Mouse (Mus musculus) kidney, embryonic 14.5 days (tissue): ENCODE results near the gene Wnt4. TPM values are rescaled to one million over a fixed set of nuclear protein-coding genes. Genes with fewer than 3 reads are reported as not detected.
A peak's percentile ranks its signal among the peaks of the same experiment; 100 is the strongest.

Experiments
- ATAC-seq: fragments of 200-750 bp; cut with Nextera tagmentation; 2 replicates; pipeline ENCODE4 v1.8.0; 2017; ENCODE audit warnings: moderate number of reproducible peaks, mild to moderate bottlenecking, moderate TSS enrichment, moderate library complexity; ENCODE audit not compliant: low FRiP score, low TSS enrichment
- H3K27ac ChIP-seq: fragments of 300-500 bp; sonication (generic); 2 replicates; pipeline ENCODE4 v1.5.1; 2014; ENCODE audit warnings: low read depth, mild to moderate bottlenecking, low read length, moderate library complexity, mixed read lengths
- H3K27me3 ChIP-seq: fragments of 300-500 bp; sonication (generic); 2 replicates; pipeline ENCODE4 v1.6.1; 2014; ENCODE audit warnings: mild to moderate bottlenecking, low read length; ENCODE audit not compliant: control insufficient read depth, insufficient read depth
- H3K36me3 ChIP-seq: fragments of 300-500 bp; sonication (generic); 2 replicates; pipeline ENCODE4 v1.6.1; 2014; ENCODE audit warnings: low read length, mixed read lengths; ENCODE audit not compliant: control insufficient read depth, insufficient read depth
- H3K4me1 ChIP-seq: fragments of 300-500 bp; sonication (generic); 2 replicates; pipeline ENCODE4 v1.6.1; 2014; ENCODE audit warnings: low read length, mixed read lengths; ENCODE audit not compliant: control insufficient read depth, insufficient read depth
- H3K4me2 ChIP-seq: fragments of 300-500 bp; sonication (generic); replicated peaks from 2 replicates; pipeline ENCODE4 v1.6.1; 2014; ENCODE audit warnings: low read depth, mild to moderate bottlenecking, low read length
- H3K4me3 ChIP-seq: fragments of 300-500 bp; sonication (generic); 2 replicates; pipeline ENCODE4 v1.5.1; 2014; ENCODE audit warnings: mild to moderate bottlenecking, low read length
- H3K9ac ChIP-seq: fragments of 300-500 bp; sonication (generic); 2 replicates; pipeline ENCODE4 v1.6.1; 2014; ENCODE audit warnings: low read depth, mild to moderate bottlenecking, low read length, moderate library complexity
- H3K9me3 ChIP-seq: fragments of 300-500 bp; sonication (generic); 2 replicates; pipeline ENCODE4 v1.6.1; 2016; ENCODE audit warnings: low read length; ENCODE audit not compliant: control insufficient read depth
- WGBS: fragments of 180-500 bp; shearing (Covaris S2); extraction: QIAGEN DNeasy Blood & Tissue Kit; methylation state at CpG from one replicate; pipeline ENCODE4 v1.1.7; 2014; 5-methylcytosine and 5-hydroxymethylcytosine counted together
- polyA plus RNA-seq: library from polyadenylated mRNA; unstranded; fragments of >200 nt; fragmentation: Nextera tagmentation; extraction: Ambion mirVana; gene quantifications from 2 replicates; pipeline ENCODE4 v1.2.1, GENCODE M21; 2014

Gene Wnt4
- polyA plus RNA-seq, 1 experiment from 2014 or later, result 16.0 TPM

- no peak for ATAC-seq
- Histone ChIP-seq H3K4me1 (peaks cover 20% of the 10 kb centered on the region), H3K27me3 (peaks cover 36% of the 10 kb centered on the region), H3K9ac (no peak overlapping the region), H3K36me3 (no peaks in the 10 kb centered on the region), H3K4me2 (0 out of 2 replicates have a peak overlapping the region, but pooled peaks have one; percentile 25), H3K27ac (0 out of 2 replicates have a peak overlapping the region, but pooled peaks have one; percentile 8), H3K4me3 (no peak overlapping the region), H3K9me3 (no peaks in the 10 kb centered on the region)
- 8% methylated on average over 4 of the region's 4 CpGs for WGBS
Measured at GRCm38 (mm10) chr4:137283407-137283732, 6.1 kb downstream of the Wnt4 start.

- 0 out of 2 replicates have a peak, but pooled peaks have one; percentile 15 for ATAC-seq
- H3K4me2 ChIP-seq, result no peak overlapping the region
- H3K27me3 ChIP-seq, result peaks cover 13% of the 10 kb centered on the region
- no peak overlapping the region for H3K9ac ChIP-seq
- no peak overlapping the region for H3K4me3 ChIP-seq
- H3K36me3 ChIP-seq, result no peaks in the 10 kb centered on the region
- 64% methylated on average over 15 of the region's 15 CpGs for WGBS
- H3K27ac ChIP-seq, result no peak overlapping the region
- no peaks in the 10 kb centered on the region for H3K9me3 ChIP-seq
- H3K4me1 ChIP-seq, result peaks cover 12% of the 10 kb centered on the region
Measured at GRCm38 (mm10) chr4:137285876-137286661, 8.8 kb downstream of the Wnt4 start.

- Histone ChIP-seq H3K4me3 (no peak overlapping the region), H3K27ac (no peak overlapping the region), H3K9ac (no peak overlapping the region), H3K36me3 (no peaks in the 10 kb centered on the region), H3K4me2 (no peak overlapping the region), H3K27me3 (peaks cover 8% of the 10 kb centered on the region), H3K4me1 (peaks cover 12% of the 10 kb centered on the region), H3K9me3 (no peaks in the 10 kb centered on the region)
- ATAC-seq, result peak; percentile 46; the same call in 1 of the 2 replicates
- WGBS, result 35% methylated on average over 8 of the region's 8 CpGs
Measured at GRCm38 (mm10) chr4:137286662-137286953, 9.3 kb downstream of the Wnt4 start.

GRCm38 (mm10) chr4:137287206-137287605 is 9.9 kb downstream of the Wnt4 start:
- no peak overlapping the region for H3K4me2 ChIP-seq
- no peak for ATAC-seq

GRCm38 (mm10) chr4:137287818-137288217 is 10.5 kb downstream of the Wnt4 start:
- H3K4me3 ChIP-seq, result no peak overlapping the region
- WGBS, result 5% methylated on average over 4 of the region's 4 CpGs

More at GRCm38 (mm10) chr4:137287206-137287605, 9.9 kb downstream of the Wnt4 start:
- peaks cover 11% of the 10 kb centered on the region for H3K4me1 ChIP-seq
- 67% methylated on average over 13 of the region's 13 CpGs for WGBS
- no peak overlapping the region for H3K27ac ChIP-seq
- H3K9me3 ChIP-seq, result no peaks in the 10 kb centered on the region
- no peaks in the 10 kb centered on the region for H3K36me3 ChIP-seq
- peaks cover 3% of the 10 kb centered on the region; the same call in 1 of the 2 replicates for H3K27me3 ChIP-seq
- no peak overlapping the region for H3K4me3 ChIP-seq
- no peak overlapping the region for H3K9ac ChIP-seq

GRCm38 (mm10) chr4:137289701-137290100 is 12.4 kb downstream of the Wnt4 start:
- Histone ChIP-seq H3K4me1 (peaks cover 4% of the 10 kb centered on the region; the same call in 1 of the 2 replicates), H3K36me3 (no peaks in the 10 kb centered on the region), H3K27me3 (no peaks in the 10 kb centered on the region), H3K27ac (no peak overlapping the region), H3K9me3 (no peaks in the 10 kb centered on the region), H3K4me2 (no peak overlapping the region), H3K9ac (no peak overlapping the region), H3K4me3 (no peak overlapping the region)
- ATAC-seq, result no peak
- WGBS, result 89% methylated on average over 6 of the region's 6 CpGs

More at GRCm38 (mm10) chr4:137287818-137288217, 10.5 kb downstream of the Wnt4 start:
- Histone ChIP-seq H3K9ac (no peak overlapping the region), H3K27me3 (peaks cover 3% of the 10 kb centered on the region; the same call in 1 of the 2 replicates), H3K4me1 (peaks cover 5% of the 10 kb centered on the region), H3K9me3 (no peaks in the 10 kb centered on the region), H3K27ac (no peak overlapping the region), H3K36me3 (no peaks in the 10 kb centered on the region), H3K4me2 (no peak overlapping the region)
- peak; percentile 12; the same call in 1 of the 2 replicates for ATAC-seq

GRCm38 (mm10) chr4:137290250-137290649 is 13.0 kb downstream of the Wnt4 start:
- Histone ChIP-seq H3K4me2 (no peak overlapping the region), H3K27me3 (no peaks in the 10 kb centered on the region), H3K4me3 (no peak overlapping the region), H3K4me1 (peaks cover 4% of the 10 kb centered on the region; the same call in 1 of the 2 replicates), H3K9me3 (no peaks in the 10 kb centered on the region), H3K9ac (no peak overlapping the region), H3K27ac (no peak overlapping the region), H3K36me3 (peaks cover 3% of the 10 kb centered on the region; the same call in 1 of the 2 replicates)
- ATAC-seq, result no peak
- WGBS, result 95% methylated on average over 3 of the region's 3 CpGs

- no peak overlapping the region for H3K4me2 ChIP-seq
- H3K4me3 ChIP-seq, result no peak overlapping the region
- H3K9ac ChIP-seq, result no peak overlapping the region
- 80% methylated on average over 7 of the region's 7 CpGs for WGBS
- no peaks in the 10 kb centered on the region for H3K4me1 ChIP-seq
- H3K36me3 ChIP-seq, result peaks cover 7% of the 10 kb centered on the region; the same call in 1 of the 2 replicates
- H3K27ac ChIP-seq, result no peak overlapping the region
- H3K27me3 ChIP-seq, result no peaks in the 10 kb centered on the region
- no peak for ATAC-seq
- no peaks in the 10 kb centered on the region for H3K9me3 ChIP-seq
Measured at GRCm38 (mm10) chr4:137292625-137293024, 15.3 kb downstream of the Wnt4 start.

- H3K9me3 ChIP-seq, result no peaks in the 10 kb centered on the region
- no peak overlapping the region for H3K9ac ChIP-seq
- no peak for ATAC-seq
- H3K27me3 ChIP-seq, result no peaks in the 10 kb centered on the region
- no peak overlapping the region for H3K27ac ChIP-seq
- H3K4me1 ChIP-seq, result no peaks in the 10 kb centered on the region
- no peak overlapping the region for H3K4me2 ChIP-seq
- H3K4me3 ChIP-seq, result no peak overlapping the region
- WGBS, result 81% methylated on average over 7 of the region's 7 CpGs
- H3K36me3 ChIP-seq, result peaks cover 7% of the 10 kb centered on the region; the same call in 1 of the 2 replicates
Measured at GRCm38 (mm10) chr4:137294032-137294431, 16.7 kb downstream of the Wnt4 start.
